8 mouse cellular contexts compared by ENCODE assay signal in genomic region chr1:43933488-43934415, GRCm38 (mm10). TPM values are rescaled to one million over a fixed set of nuclear protein-coding genes. Genes with fewer than 3 reads are reported as not detected.
A peak's percentile ranks its signal among the peaks of the same experiment; 100 is the strongest.
DNase-seq lines count a peak whose midpoint lies in the region; ATAC-seq and TF ChIP-seq lines count a peak whose summit lies in the region.

Gene Tpp2 (plus strand): TSS chr1:43933647.

- H3K4me2 ChIP-seq in hindbrain, embryonic 13.5 days: peak within 1 kb of the TSS; percentile 63

- POLR2A ChIA-PET in Patski (lab: Charles Lee): no interaction called here

- no peaks in the 10 kb centered on the region for H3K27me3 ChIP-seq in Patski
- no peaks in the 10 kb centered on the region for H3K27me3 ChIP-seq in hindbrain, embryonic 13.5 days

- WGBS in hindbrain, embryonic 13.5 days: under 1% methylated on average over 80 of the region's 81 CpGs

- peak; percentile 99 for ATAC-seq in Patski
- peak; percentile 100 for ATAC-seq in hindbrain, embryonic 13.5 days (ENCODE audit: low FRiP score)

- in situ Hi-C loops in Patski (cut with MboI; ENCODE audit: low pct_unique_long_range_greater_than_20kb): no loop called here

- CTCF ChIA-PET in Patski (lab: Charles Lee): interaction anchor here (1.4 kb wide), 1 partner anchor 12 kb away, joined by 3 read pairs; no protein-coding TSS in a partner anchor

- H3K9ac ChIP-seq in hindbrain, embryonic 13.5 days: peak within 1 kb of the TSS; percentile 99

- peaks cover 20% of the 10 kb centered on the region for H3K4me1 ChIP-seq in hindbrain, embryonic 13.5 days (replicated peaks)

- peak within 1 kb of the TSS; percentile 92 for H3K27ac ChIP-seq in hindbrain, embryonic 13.5 days

- DNase-seq in Patski (ENCODE audit: low read depth, low spot score): peak; percentile 91
- DNase-seq in cerebellum, postnatal 14 days: peak; percentile 97 to 98
- DNase-seq in frontal cortex, postnatal 14 days (ENCODE audit: low spot score in 2 of 2): peak; percentile 96 to 98
- DNase-seq in layer of hippocampus, postnatal 25 days (ENCODE audit: extremely low spot score in 1 of 2, low spot score in 1 of 2): peak; percentile 90 to 94
- peak; percentile 97 for DNase-seq in lung, postnatal 25 days (ENCODE audit: low spot score)
- DNase-seq in retina, embryonic 14.5 days (ENCODE audit: low spot score): peak; percentile 98
- DNase-seq in thymus, postnatal 4 days: peak; percentile 93

- no peak for TF ChIP-seq CTCF in Patski (IDR thresholded peaks at IDR 0.05)

- H3K36me3 ChIP-seq in hindbrain, embryonic 13.5 days: no peaks in the 10 kb centered on the region

- H3K9me3 ChIP-seq in hindbrain, embryonic 13.5 days: no peaks in the 10 kb centered on the region

- peak within 1 kb of the TSS; percentile 97 for H3K4me3 ChIP-seq in hindbrain, embryonic 13.5 days

RNA-seq across cellular contexts. Expression of gene Tpp2, which starts in this region (rescaled TPM):
- 45.7 TPM for polyA plus RNA-seq in Patski (2021)
- 66.2 and 66.4 TPM in 2 replicates for polyA plus RNA-seq in hindbrain, embryonic 13.5 days (2015; fragmentation: Nextera tagmentation; extraction: Ambion mirVana)
- total RNA-seq in layer of hippocampus, postnatal 25 days (2021): 10 to 100 TPM; 49.7 to 52.4 TPM

Comparison
In these comparisons a context has a peak if more than half of its experiments do, and no peak if none do; other contexts are left out.
1. Peak in every context shown above with its lines: DNase-seq, ATAC-seq, H3K4me3 ChIP-seq and H3K27ac ChIP-seq.